Mouse (Mus musculus): ENCODE results near the gene Lefty1. TPM values are rescaled to one million over a fixed set of nuclear protein-coding genes. Genes with fewer than 3 reads are reported as not detected.
"Not testable (repeated sequence)": the region's sequence is repeated elsewhere in the genome, so short reads cannot be mapped to it uniquely, and the experiment has no call there.

Lefty1 gene
- polyA plus RNA-seq, 1 experiment from 2014 or later: 0.34 TPM

DNA sequence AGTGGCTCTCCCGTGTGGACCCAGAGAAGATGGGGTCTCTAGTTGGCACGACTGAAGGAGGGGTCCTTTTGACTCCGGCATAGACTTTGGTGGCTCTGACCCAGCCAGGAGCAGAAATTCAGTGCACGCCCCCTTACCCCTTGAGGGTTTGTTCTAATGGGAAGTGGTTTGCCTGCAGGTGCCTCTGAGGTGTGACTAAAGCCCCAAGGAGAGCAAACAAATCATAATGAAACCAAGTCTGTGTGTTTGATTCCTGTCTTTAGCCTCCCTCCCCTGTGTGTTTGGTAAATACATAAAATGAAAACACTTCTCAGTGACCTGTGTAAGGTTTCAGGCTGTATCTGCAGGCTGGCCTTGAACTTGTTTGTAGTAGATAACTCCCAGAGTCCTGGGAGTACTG, 8.5 kb upstream of the Lefty1 start:
- WGBS: 80% methylated on average over 4 of the region's 4 CpGs

DNA sequence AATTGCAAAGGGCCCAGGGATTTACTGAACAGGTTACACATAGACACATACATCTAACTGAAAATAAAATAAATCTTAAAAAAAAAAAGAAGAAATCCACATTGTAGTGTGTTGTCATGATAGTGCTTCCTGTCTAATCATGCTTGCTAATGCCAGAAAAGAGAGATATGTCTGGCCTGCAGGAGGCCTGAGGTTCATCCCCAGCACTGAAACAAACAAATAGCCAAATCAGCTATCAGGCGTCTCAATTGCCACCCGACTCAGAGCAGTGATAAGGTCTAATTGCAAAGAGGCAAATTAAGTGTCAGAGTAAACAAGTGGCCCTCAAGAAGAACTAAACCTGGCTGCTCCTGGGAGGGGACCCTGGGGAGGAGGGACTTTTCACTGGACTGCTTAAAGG, 5.2 kb upstream of the Lefty1 start:
- Histone ChIP-seq H3K36me3 (replicated peaks) (no peaks in the 10 kb centered on the region), H3K9ac (no peak overlapping the region), H3K9me3 (no peaks in the 10 kb centered on the region), H3K27ac (no peak overlapping the region), H3K27me3 (peaks cover 22% of the 10 kb centered on the region), H3K4me3 (replicated peaks) (no peak overlapping the region), H3K4me1 (peaks cover 9% of the 10 kb centered on the region), H3K4me2 (no peak overlapping the region)
- 81% methylated on average over 2 of the region's 2 CpGs for WGBS
- no peak for ATAC-seq (ENCODE audit: low FRiP score)

More for the DNA sequence above, 8.5 kb upstream of the Lefty1 start:
- Histone ChIP-seq H3K4me1 (no peaks in the 10 kb centered on the region), H3K4me2 (no peak overlapping the region), H3K4me3 (replicated peaks) (no peak overlapping the region), H3K27me3 (0 out of 2 replicates have a peak, but pooled peaks cover 4% of the 10 kb centered on the region), H3K27ac (no peak overlapping the region), H3K9ac (no peak overlapping the region), H3K9me3 (no peaks in the 10 kb centered on the region), H3K36me3 (replicated peaks) (no peaks in the 10 kb centered on the region)
- ATAC-seq (ENCODE audit: low FRiP score): no peak

DNA sequence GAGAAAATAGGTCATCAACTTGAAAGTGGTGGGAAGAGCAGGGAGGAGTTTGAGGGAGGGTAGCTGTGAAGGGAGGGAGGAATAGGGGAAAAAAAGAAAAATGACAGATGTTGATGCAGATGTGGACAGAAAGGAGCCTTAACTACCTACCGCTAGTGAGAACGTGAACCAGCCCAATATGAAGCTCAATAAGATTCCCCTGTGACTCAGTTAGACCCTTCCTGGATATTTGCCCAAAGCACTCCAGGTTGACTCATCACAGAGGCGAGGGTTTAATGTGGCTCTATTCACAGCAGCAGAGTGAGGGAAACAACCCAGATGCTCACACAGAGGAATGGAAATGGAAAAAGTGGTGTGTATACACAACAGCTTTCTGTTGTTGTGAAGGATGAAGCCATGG, 3.7 kb upstream of the Lefty1 start:
- WGBS: 79% methylated on average over 3 of the region's 3 CpGs
- ATAC-seq (ENCODE audit: low FRiP score): no peak

DNA sequence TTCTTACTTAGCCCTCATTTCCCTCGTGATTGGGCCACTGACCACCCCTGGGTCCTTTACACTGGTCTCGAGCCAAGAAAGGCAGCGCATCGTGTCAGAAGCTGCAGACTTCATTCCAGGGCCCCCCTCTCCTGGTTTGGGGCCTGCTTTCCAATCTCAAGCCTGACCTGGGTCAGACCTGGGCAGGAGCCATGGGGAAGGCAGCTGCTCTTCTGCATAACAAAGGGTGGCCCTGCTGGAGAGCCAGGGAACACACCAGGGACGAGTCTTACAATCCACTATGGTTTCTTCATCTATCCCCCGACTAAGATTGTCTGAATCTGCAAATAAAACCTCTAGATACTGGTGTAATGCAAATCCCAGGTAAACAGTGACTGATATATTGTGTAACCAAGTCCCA, 1.2 kb upstream of the Lefty1 start:
- no peak overlapping the region for H3K4me3 ChIP-seq (replicated peaks)
- no peak overlapping the region for H3K9ac ChIP-seq
- H3K4me2 ChIP-seq: no peak overlapping the region
- 16% methylated on average over 6 of the region's 6 CpGs for WGBS
- peaks cover 9% of the 10 kb centered on the region for H3K4me1 ChIP-seq
- H3K27ac ChIP-seq: no peak overlapping the region
- H3K36me3 ChIP-seq (replicated peaks): no peaks in the 10 kb centered on the region
- H3K27me3 ChIP-seq: peaks cover 54% of the 10 kb centered on the region
- no peaks in the 10 kb centered on the region for H3K9me3 ChIP-seq
- no peak for ATAC-seq (ENCODE audit: low FRiP score)

More for the DNA sequence above, 3.7 kb upstream of the Lefty1 start:
- Histone ChIP-seq H3K36me3 (replicated peaks) (no peaks in the 10 kb centered on the region), H3K27ac (no peak overlapping the region), H3K27me3 (peaks cover 35% of the 10 kb centered on the region), H3K4me2 (no peak overlapping the region), H3K9me3 (no peaks in the 10 kb centered on the region), H3K4me1 (peaks cover 9% of the 10 kb centered on the region), H3K9ac (no peak overlapping the region), H3K4me3 (replicated peaks) (no peak overlapping the region)

DNA sequence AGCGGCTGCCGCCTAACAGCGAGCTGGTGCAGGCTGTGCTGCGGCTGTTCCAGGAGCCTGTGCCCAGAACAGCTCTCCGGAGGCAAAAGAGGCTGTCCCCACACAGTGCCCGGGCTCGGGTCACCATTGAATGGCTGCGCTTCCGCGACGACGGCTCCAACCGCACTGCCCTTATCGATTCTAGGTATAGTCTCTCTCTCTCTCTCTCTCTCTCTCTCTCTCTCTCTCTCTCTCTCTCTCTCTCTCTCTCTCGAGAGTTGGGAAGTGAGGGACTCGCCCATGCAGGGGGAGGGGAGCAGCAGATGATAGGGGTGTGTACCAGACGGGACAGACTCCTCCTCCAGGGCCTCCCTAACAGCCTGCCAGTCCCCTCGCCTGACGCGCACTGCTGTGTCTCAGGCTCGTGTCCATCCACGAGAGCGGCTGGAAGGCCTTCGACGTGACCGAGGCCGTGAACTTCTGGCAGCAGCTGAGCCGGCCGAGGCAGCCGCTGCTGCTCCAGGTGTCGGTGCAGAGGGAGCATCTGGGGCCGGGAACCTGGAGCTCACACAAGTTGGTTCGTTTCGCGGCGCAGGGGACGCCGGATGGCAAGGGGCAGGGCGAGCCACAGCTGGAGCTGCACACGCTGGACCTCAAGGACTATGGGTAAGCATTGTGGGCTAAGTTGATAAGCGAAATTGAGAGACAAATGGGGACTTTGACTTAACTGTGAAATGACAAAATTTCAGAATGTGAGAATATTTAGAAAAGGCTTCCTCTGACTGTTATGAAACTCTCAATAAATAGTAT, 2.0 kb downstream of the Lefty1 start:
- WGBS: 2% methylated on average over 40 of the region's 41 CpGs
- not testable (repeated sequence) for H3K36me3 ChIP-seq (replicated peaks); H3K9ac ChIP-seq; H3K9me3 ChIP-seq; H3K27ac ChIP-seq
- ATAC-seq (ENCODE audit: low FRiP score): peak; percentile 61; the same call in 1 of the 2 replicates
- H3K4me1 ChIP-seq: peaks cover 12% of the 10 kb centered on the region
- peak overlapping the region; percentile 24 for H3K4me3 ChIP-seq (replicated peaks)
- H3K27me3 ChIP-seq: peaks cover 74% of the 10 kb centered on the region
- peak overlapping the region; percentile 47 for H3K4me2 ChIP-seq

DNA sequence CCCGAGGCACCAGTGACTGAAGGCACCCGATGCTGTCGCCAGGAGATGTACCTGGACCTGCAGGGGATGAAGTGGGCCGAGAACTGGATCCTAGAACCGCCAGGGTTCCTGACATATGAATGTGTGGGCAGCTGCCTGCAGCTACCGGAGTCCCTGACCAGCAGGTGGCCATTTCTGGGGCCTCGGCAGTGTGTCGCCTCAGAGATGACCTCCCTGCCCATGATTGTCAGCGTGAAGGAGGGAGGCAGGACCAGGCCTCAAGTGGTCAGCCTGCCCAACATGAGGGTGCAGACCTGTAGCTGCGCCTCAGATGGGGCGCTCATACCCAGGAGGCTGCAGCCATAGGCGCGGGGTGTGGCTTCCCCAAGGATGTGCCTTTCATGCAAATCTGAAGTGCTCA, 2.8 kb downstream of the Lefty1 start:
- Histone ChIP-seq H3K4me1 (peaks cover 19% of the 10 kb centered on the region), H3K27me3 (peaks cover 82% of the 10 kb centered on the region)
- not testable (repeated sequence) for ATAC-seq (ENCODE audit: low FRiP score); H3K4me2 ChIP-seq; H3K9ac ChIP-seq; H3K27ac ChIP-seq; H3K4me3 ChIP-seq (replicated peaks); H3K36me3 ChIP-seq (replicated peaks); H3K9me3 ChIP-seq
- 10% methylated on average over 13 of the region's 13 CpGs for WGBS

DNA sequence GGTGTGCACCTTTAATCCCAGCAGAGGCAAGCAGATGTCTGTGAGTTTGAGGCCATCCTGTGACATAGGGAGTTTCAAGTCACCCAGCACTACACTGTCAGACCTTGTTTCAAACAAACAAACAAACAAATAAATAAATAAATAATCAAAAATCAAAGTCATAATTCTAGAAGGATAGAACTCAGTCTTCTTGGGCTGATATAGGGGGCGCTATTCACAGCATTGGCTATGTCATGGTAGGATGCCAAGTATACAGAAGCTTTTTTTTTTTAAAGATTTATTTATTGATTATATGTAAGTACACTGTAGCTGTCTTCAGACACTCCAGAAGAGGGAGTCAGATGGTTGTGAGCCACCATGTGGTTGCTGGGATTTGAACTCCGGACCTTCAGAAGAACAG, 4.0 kb downstream of the Lefty1 start:
- not testable (repeated sequence) for H3K27ac ChIP-seq; H3K4me3 ChIP-seq (replicated peaks); H3K36me3 ChIP-seq (replicated peaks); H3K9ac ChIP-seq; ATAC-seq (ENCODE audit: low FRiP score); H3K4me2 ChIP-seq; H3K9me3 ChIP-seq
- Histone ChIP-seq H3K27me3 (peaks cover 84% of the 10 kb centered on the region), H3K4me1 (peaks cover 16% of the 10 kb centered on the region)
- WGBS: 78% methylated on average over 2 of the region's 2 CpGs

DNA sequence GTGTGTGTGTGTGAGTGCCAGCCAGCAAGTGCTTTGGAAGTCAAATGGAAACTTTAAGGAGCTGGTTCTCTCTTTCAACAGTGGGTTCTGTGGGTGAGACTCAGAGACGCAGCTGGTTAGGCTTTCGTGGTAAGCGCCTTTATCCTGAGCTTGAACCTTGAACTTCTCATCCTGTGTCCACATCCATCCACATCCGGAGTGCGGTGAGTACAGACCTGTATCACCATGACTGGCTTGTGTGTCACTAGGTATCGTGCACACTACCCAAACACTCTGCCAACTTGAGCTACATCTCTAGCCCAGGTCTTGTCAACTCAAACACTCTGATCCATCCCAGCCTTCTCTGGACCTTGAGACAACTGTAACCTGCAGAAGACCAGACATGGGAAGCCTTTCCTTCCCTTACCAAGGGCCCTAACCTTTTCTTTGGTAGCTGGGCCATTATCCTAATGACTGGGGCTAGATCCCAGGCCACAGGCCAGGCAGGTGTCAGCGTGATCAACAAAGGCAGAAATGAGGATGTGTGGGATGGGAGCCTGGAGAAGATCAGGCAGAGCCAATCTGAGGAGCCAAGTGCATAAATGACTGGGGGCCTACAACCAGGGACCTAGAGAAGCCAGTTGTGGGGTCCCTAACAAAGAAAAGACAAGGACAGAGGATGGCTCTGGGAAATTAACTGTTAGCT, 6.1 kb downstream of the Lefty1 start:
- Histone ChIP-seq H3K36me3 (replicated peaks) (no peaks in the 10 kb centered on the region), H3K4me3 (replicated peaks) (no peak overlapping the region), H3K9ac (no peak overlapping the region), H3K4me1 (peaks cover 22% of the 10 kb centered on the region), H3K9me3 (no peaks in the 10 kb centered on the region), H3K4me2 (no peak overlapping the region; the same call in 1 of the 2 replicates), H3K27me3 (peaks cover 82% of the 10 kb centered on the region), H3K27ac (no peak overlapping the region)
- 87% methylated on average over 7 of the region's 7 CpGs for WGBS
- ATAC-seq (ENCODE audit: low FRiP score): no peak

DNA sequence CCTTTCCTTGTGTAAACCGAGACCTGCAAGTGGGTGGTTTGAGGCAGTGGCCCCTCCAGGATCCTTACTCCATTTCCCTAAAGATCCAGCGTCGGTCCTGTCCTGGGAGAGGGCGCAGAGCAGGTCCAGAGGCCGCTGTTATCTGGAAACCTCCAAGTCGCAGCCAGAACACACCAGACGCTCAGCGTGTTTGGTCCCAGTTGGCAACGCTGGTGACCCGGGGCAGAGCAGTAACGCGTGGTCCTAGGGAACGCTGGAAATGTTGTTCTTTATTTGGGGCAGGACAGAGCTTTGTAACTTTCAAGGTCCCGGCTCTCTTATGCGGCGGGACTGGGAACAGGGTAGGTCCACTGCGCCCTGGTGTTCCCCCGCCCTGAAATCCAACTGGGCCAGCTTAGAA, 6.9 kb downstream of the Lefty1 start:
- Histone ChIP-seq H3K27me3 (peaks cover 74% of the 10 kb centered on the region), H3K27ac (no peak overlapping the region)
- WGBS: 4% methylated on average over 18 of the region's 18 CpGs

DNA sequence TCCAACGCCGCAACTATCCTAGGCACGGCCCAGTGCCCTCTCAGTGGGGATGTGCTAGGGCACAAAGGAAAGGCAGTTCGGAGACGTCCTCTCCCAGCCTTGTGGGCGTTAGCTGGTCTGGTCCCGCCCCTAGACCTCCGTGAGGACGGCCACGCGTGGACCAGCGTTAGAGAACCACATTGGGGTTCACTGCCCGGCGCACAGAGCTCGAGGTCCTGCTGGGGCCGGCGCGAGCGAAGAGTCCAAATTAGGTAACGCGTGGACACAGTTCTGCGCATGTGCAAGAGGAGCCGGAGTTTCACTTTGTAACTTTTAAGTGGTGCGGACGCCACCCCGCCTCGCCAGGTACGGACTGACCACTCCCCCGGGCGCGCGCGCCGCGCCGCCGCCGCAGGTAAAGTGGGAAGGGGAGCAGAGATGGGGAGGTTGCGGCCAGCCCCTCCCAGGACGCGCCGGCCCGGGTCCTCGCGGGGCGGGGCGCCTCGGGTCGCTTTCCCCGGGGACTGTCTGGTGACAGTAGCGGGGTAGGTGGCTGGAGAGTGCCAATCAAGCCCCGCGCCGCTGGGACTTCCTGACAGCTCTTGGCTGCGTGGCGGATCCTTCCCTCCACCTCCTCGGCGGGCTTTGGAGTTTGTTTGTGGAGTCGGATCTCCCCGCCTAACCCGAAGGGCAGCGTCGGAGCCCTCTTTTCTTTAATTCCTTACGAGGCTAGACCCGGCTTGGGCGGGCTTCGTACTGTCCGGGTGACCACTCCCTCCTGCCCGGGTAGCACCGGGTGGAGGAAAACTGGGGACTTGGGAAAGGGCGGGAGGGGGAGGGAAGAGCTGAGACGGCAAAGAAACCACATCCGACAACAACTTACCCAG, 7.6 kb downstream of the Lefty1 start, which contains the start of gene Tmem63a:
Tmem63a (plus strand) TSS at position 179 of the 866 bp plus-strand sequence.
- under 1% methylated on average over 73 of the region's 73 CpGs for WGBS
- H3K4me3 ChIP-seq (replicated peaks): peak within 1 kb of the TSS; percentile 76
- H3K4me1 ChIP-seq: peaks cover 23% of the 10 kb centered on the region
- peaks cover 69% of the 10 kb centered on the region for H3K27me3 ChIP-seq
- peak; percentile 60; the same call in 1 of the 2 replicates for ATAC-seq (ENCODE audit: low FRiP score)
- H3K9ac ChIP-seq: peak within 1 kb of the TSS; percentile 56
- H3K27ac ChIP-seq: no peak within 1 kb of the TSS
- H3K36me3 ChIP-seq (replicated peaks): no peaks in the 10 kb centered on the region
- no peaks in the 10 kb centered on the region for H3K9me3 ChIP-seq
- peak within 1 kb of the TSS; percentile 93 for H3K4me2 ChIP-seq

More for the DNA sequence above, 6.9 kb downstream of the Lefty1 start:
- H3K4me3 ChIP-seq (replicated peaks): peak overlapping the region; percentile 76
- peaks cover 23% of the 10 kb centered on the region for H3K4me1 ChIP-seq
- H3K36me3 ChIP-seq (replicated peaks): no peaks in the 10 kb centered on the region
- no peaks in the 10 kb centered on the region for H3K9me3 ChIP-seq
- H3K9ac ChIP-seq: peak overlapping the region; percentile 56
- 0 out of 2 replicates have a peak, but pooled peaks have one; percentile 9 for ATAC-seq (ENCODE audit: low FRiP score)
- H3K4me2 ChIP-seq: peak overlapping the region; percentile 93

DNA sequence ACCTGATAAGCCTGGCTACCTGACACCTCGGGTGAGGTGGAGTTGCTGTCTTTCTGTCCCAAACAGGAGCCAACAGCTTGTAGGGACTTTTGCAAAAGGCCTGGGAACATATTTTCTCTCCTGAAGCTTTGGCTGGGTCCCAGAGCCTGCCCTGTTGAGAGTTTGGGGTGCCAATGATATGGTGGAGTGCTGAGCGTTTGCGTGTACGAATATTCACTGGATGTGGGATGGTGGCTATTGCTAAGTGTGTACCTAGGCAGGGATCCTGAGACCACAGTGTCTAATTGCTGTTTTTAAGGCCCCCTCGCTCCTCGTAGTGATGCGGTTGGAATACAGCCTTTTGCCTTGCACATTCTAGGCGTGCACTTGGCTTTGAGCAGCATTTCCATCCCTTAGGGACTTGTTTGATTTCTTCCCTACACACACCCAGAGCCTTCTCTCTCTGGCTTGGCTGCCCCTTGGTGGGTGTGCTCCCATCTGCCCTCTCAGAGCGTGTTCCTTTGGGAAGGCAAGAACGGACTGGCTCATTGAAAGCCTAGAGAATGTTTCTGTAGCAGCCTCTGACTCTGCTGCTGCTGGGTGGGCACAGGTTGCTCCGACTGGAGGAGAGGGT, 8.3 kb downstream of the Lefty1 start:
- no peak overlapping the region for H3K27ac ChIP-seq
- ATAC-seq (ENCODE audit: low FRiP score): no peak
- 44% methylated on average over 11 of the region's 11 CpGs for WGBS
- peak overlapping the region; percentile 93 for H3K4me2 ChIP-seq
- H3K27me3 ChIP-seq: peaks cover 61% of the 10 kb centered on the region
- no peak overlapping the region for H3K9ac ChIP-seq
- peak overlapping the region; percentile 76 for H3K4me3 ChIP-seq (replicated peaks)
- no peaks in the 10 kb centered on the region for H3K9me3 ChIP-seq
- H3K4me1 ChIP-seq: peaks cover 23% of the 10 kb centered on the region
- H3K36me3 ChIP-seq (replicated peaks): no peaks in the 10 kb centered on the region
